Mouse (Mus musculus) liver, embryonic 15.5 days (tissue): ENCODE data around the gene Nolc1. TPM values are rescaled to one million over a fixed set of nuclear protein-coding genes. Genes with fewer than 3 reads are reported as not detected.

Experiments
- ATAC-seq: fragments of 200-750 bp; cut with Nextera tagmentation; 2 replicates; pipeline ENCODE4 v1.8.0; 2017; ENCODE audit warnings: moderate number of reproducible peaks, mild to moderate bottlenecking, moderate library complexity; ENCODE audit not compliant: insufficient read depth
- H3K27ac ChIP-seq: fragments of 300-500 bp; sonication (generic); replicated peaks from 2 replicates; pipeline ENCODE4 v1.5.1; 2015; ENCODE audit warnings: mild to moderate bottlenecking, inconsistent platforms
- H3K27me3 ChIP-seq: fragments of 300-500 bp; sonication (generic); 2 replicates; pipeline ENCODE4 v1.6.1; 2015; ENCODE audit warnings: mild to moderate bottlenecking, inconsistent platforms
- H3K36me3 ChIP-seq: fragments of 300-500 bp; sonication (generic); replicated peaks from 2 replicates; pipeline ENCODE4 v1.6.1; 2015; ENCODE audit warnings: moderate library complexity, mild to moderate bottlenecking, inconsistent platforms
- H3K4me1 ChIP-seq: fragments of 300-500 bp; sonication (generic); replicated peaks from 2 replicates; pipeline ENCODE4 v1.6.1; 2015; ENCODE audit warnings: inconsistent platforms
- H3K4me2 ChIP-seq: fragments of 300-500 bp; sonication (generic); 2 replicates; pipeline ENCODE4 v1.6.1; 2015; ENCODE audit warnings: moderate library complexity, mild to moderate bottlenecking, inconsistent platforms
- H3K4me3 ChIP-seq: fragments of 300-500 bp; sonication (generic); replicated peaks from 2 replicates; pipeline ENCODE4 v1.5.1; 2015; ENCODE audit warnings: mild to moderate bottlenecking, inconsistent platforms
- H3K9ac ChIP-seq: fragments of 300-500 bp; sonication (generic); 2 replicates; pipeline ENCODE4 v1.6.1; 2015; ENCODE audit warnings: moderate library complexity, mild to moderate bottlenecking, inconsistent platforms
- H3K9me3 ChIP-seq: fragments of 300-500 bp; sonication (generic); replicated peaks from 2 replicates; pipeline ENCODE4 v1.6.1; 2016; ENCODE audit warnings: inconsistent platforms
- WGBS: fragments of 180-500 bp; shearing (Covaris S2); methylation state at CpG from one replicate; pipeline ENCODE4 v1.1.7; 2015; ENCODE audit warnings: mixed read lengths; ENCODE audit not compliant: insufficient replicate concordance; 5-methylcytosine and 5-hydroxymethylcytosine counted together
- polyA plus RNA-seq: library from polyadenylated mRNA; unstranded; fragments of >200 nt; fragmentation: Nextera tagmentation; extraction: Ambion mirVana; gene quantifications from 2 replicates; pipeline ENCODE4 v1.2.1, GENCODE M21; 2015

Nolc1 gene
- polyA plus RNA-seq, 1 experiment from 2014 or later = 48.8 TPM

DNA sequence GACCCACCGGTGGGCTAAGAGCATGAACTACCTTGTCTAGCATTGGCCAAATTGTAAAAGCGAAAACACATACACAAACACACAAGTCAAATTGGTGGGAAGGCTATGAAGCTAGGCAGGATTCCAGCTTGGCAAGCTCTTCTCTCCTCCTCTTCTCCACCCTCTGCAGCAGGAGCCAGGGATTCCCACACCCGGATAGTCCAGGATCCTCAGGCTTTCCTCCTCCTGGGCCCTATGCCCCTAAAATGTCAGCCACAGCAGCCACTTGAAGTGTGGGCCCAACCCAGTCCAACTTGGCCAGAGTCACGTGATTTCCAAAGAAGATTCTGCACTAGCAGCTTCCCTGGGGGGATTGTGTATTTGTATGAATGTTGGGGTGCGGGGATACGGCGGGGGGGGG, 32.3 kb upstream of the Nolc1 start:
- H3K4me3 ChIP-seq = peak overlapping the region; percentile 89; the same call in 1 of the 2 replicates
- no peak for ATAC-seq
- peak overlapping the region; percentile 86; the same call in 1 of the 2 replicates for H3K9ac ChIP-seq

DNA sequence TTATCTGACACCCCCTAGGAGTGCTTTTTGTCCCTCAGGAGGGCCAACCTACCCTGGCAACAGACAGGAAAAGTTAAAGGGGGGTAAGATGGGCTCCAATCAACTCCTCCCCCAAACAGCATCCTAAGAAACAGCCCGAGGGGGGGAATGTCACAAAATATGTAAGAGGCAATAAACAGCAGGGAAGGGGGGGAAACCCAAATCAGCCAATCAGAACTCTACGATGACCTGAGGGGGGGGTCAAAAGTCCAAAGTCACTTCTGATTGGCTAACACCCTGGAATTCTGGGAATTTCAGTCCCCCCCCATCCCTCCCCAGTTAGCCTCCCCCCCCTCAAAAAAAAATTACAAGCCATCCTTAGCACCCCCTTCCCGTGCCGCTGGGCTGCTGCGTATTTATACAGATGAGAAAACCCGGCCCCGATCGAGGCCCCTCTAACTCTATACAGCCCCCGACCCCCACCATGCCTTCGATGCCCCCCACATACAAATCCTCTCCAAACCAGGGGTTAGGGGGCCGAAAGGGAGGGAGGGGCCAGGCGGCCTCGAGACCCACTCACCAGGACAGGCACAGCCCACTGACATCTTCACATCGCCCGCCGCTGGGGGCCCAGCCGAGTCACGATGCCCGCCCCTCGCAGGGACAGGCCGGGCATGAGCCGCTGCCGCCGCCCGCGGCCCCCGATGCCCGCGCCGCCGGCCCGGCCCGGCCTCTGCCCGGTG, 31.2 kb upstream of the Nolc1 start, which contains the start of gene Pprc1:
Pprc1 (plus strand) TSS at position 616 of the 722 bp plus-strand sequence.
- 1% methylated on average over 33 of the region's 34 CpGs for WGBS
- Histone ChIP-seq H3K9me3 (no peaks in the 10 kb centered on the region), H3K4me3 (peak within 1 kb of the TSS; percentile 89), H3K4me1 (peaks cover 73% of the 10 kb centered on the region), H3K9ac (peak within 1 kb of the TSS; percentile 86), H3K27me3 (peaks cover 31% of the 10 kb centered on the region), H3K27ac (peak within 1 kb of the TSS; percentile 93), H3K4me2 (peak within 1 kb of the TSS; percentile 99), H3K36me3 (no peaks in the 10 kb centered on the region)
- ATAC-seq = no peak

More for the DNA sequence above, 32.3 kb upstream of the Nolc1 start:
- Histone ChIP-seq H3K9me3 (no peaks in the 10 kb centered on the region), H3K36me3 (no peaks in the 10 kb centered on the region), H3K4me1 (peaks cover 77% of the 10 kb centered on the region), H3K4me2 (peak overlapping the region; percentile 99), H3K27ac (peak overlapping the region; percentile 93; the same call in 1 of the 2 replicates), H3K27me3 (peaks cover 31% of the 10 kb centered on the region)
- 46% methylated on average over 7 of the region's 7 CpGs for WGBS

DNA sequence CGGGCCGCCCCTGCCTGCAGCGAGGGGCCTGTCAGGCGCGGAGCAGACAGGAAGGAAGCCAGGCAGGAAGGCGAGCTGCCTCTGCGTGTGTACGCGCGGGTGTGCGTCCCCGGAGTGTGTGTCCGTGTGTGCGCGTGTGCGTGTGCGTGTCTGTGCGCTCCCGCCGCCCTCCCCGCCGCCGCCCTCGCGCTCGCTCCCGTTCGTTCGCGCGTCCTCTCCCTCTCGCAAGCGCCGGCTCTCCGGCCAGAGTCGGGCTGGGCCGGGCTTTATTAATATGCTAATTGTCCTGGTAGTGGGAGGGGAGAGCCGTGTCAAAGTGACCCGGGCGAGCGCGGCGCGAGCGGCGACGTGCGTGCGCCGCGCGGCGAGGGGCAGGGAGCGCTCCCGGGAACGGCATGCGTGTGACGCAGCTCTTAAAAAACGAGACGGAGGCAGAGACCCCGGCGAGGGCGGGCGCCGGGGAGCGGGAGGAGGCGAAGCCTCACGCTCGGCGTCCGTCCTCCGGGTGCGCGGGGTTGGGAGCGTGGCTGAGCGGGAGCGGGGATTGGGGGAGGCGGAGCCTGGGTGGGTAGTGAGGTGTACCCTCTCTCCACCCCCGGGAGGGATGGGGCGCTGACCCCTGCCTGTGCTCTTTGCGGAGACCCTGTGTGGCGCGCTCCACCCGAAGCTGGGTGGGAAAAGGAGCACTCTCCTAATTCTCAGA, 30.5 kb upstream of the Nolc1 start, which contains the start of gene Ldb1:
Ldb1 (minus strand) TSS at position 222 of the 703 bp plus-strand sequence.
- Histone ChIP-seq H3K4me1 (peaks cover 67% of the 10 kb centered on the region), H3K9me3 (no peaks in the 10 kb centered on the region), H3K9ac (peak within 1 kb of the TSS; percentile 86), H3K27ac (peak within 1 kb of the TSS; percentile 93), H3K36me3 (no peaks in the 10 kb centered on the region), H3K4me3 (peak within 1 kb of the TSS; percentile 89), H3K4me2 (peak within 1 kb of the TSS; percentile 99), H3K27me3 (peaks cover 31% of the 10 kb centered on the region)
- under 1% methylated on average over 78 of the region's 84 CpGs for WGBS
- ATAC-seq = peak; percentile 70

DNA sequence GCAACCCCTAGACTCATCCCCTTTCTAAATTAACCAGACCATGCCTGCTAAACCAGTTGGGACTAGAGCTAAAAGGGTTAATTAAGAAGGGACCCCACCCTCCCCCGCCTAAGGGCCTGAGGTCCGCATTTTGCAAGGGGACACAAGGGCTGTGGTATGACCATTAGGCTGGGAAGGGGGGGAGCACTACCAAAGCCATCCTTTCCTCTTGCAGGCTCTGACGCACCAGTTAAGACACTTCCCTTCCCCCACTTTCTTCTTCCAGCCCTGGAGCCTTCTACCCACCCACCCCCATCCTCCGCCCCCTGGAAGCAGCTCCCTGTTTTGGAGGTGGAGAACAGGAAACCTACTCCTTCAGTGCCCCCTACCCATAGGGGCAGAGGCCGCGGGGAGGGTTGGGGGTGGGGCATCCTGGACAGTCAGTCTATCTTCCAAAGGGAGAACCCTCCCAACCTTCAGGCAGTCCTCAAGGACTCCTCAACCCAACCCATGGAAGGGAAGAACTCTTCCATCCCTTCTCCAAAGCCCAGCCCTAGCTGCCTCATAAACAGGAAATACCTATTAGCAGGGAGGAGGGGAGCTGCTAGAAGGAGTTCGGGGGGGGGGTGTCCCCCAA, 29.9 kb upstream of the Nolc1 start:
- peak overlapping the region; percentile 86 for H3K9ac ChIP-seq
- peak overlapping the region; percentile 87 for H3K27ac ChIP-seq
- H3K36me3 ChIP-seq = no peaks in the 10 kb centered on the region
- peaks cover 31% of the 10 kb centered on the region for H3K27me3 ChIP-seq
- peak overlapping the region; percentile 89 for H3K4me3 ChIP-seq
- H3K4me2 ChIP-seq = peak overlapping the region; percentile 99
- peak; percentile 17; the same call in 1 of the 2 replicates for ATAC-seq
- 4% methylated on average over 7 of the region's 7 CpGs for WGBS
- no peaks in the 10 kb centered on the region for H3K9me3 ChIP-seq
- peaks cover 60% of the 10 kb centered on the region for H3K4me1 ChIP-seq

- peak overlapping the region; percentile 99; the same call in 1 of the 2 replicates for H3K4me2 ChIP-seq
- 7% methylated on average over 10 of the region's 10 CpGs for WGBS
- no peak for ATAC-seq
- H3K27me3 ChIP-seq = peaks cover 31% of the 10 kb centered on the region
- H3K27ac ChIP-seq = peak overlapping the region; percentile 35; the same call in 1 of the 2 replicates
- no peak overlapping the region for H3K4me3 ChIP-seq
- H3K9me3 ChIP-seq = no peaks in the 10 kb centered on the region
- peaks cover 52% of the 10 kb centered on the region for H3K4me1 ChIP-seq
- no peak overlapping the region for H3K9ac ChIP-seq
- H3K36me3 ChIP-seq = no peaks in the 10 kb centered on the region
These were observed 29.0 kb upstream of the Nolc1 start for GRCm38 (mm10) chr19:46046621-46047025.

GRCm38 (mm10) chr19:46047426-46047825, 28.2 kb upstream of the Nolc1 start:
- peaks cover 44% of the 10 kb centered on the region for H3K4me1 ChIP-seq
- H3K27ac ChIP-seq = no peak overlapping the region
- no peak overlapping the region for H3K4me3 ChIP-seq
- H3K4me2 ChIP-seq = no peak overlapping the region
- H3K9me3 ChIP-seq = no peaks in the 10 kb centered on the region
- no peaks in the 10 kb centered on the region for H3K36me3 ChIP-seq
- peaks cover 31% of the 10 kb centered on the region for H3K27me3 ChIP-seq
- H3K9ac ChIP-seq = no peak overlapping the region
- 75% methylated on average over 2 of the region's 2 CpGs for WGBS
- no peak for ATAC-seq

GRCm38 (mm10) chr19:46049129-46049528, 26.5 kb upstream of the Nolc1 start:
- Histone ChIP-seq H3K27ac (no peak overlapping the region), H3K4me3 (no peak overlapping the region), H3K36me3 (no peaks in the 10 kb centered on the region), H3K4me1 (peaks cover 34% of the 10 kb centered on the region), H3K9me3 (no peaks in the 10 kb centered on the region), H3K27me3 (peaks cover 31% of the 10 kb centered on the region), H3K4me2 (no peak overlapping the region), H3K9ac (no peak overlapping the region)
- 71% methylated on average over 4 of the region's 4 CpGs for WGBS
- no peak for ATAC-seq

GRCm38 (mm10) chr19:46050462-46050861, 25.2 kb upstream of the Nolc1 start:
- H3K27ac ChIP-seq = no peak overlapping the region
- H3K9me3 ChIP-seq = no peaks in the 10 kb centered on the region
- H3K9ac ChIP-seq = no peak overlapping the region
- peaks cover 24% of the 10 kb centered on the region for H3K4me1 ChIP-seq
- 44% methylated on average over 2 of the region's 2 CpGs for whole genome bisulfite sequencing
- peaks cover 23% of the 10 kb centered on the region for H3K27me3 ChIP-seq
- H3K4me3 ChIP-seq = no peak overlapping the region
- no peak overlapping the region for H3K4me2 ChIP-seq
- H3K36me3 ChIP-seq = no peaks in the 10 kb centered on the region
- ATAC-seq = no peak

GRCm38 (mm10) chr19:46055752-46056387, 19.8 kb upstream of the Nolc1 start:
- H3K4me2 ChIP-seq = peak overlapping the region; percentile 98
- H3K9ac ChIP-seq = peak overlapping the region; percentile 82
- H3K4me1 ChIP-seq = peaks cover 51% of the 10 kb centered on the region
- H3K27me3 ChIP-seq = no peaks in the 10 kb centered on the region
- peak overlapping the region; percentile 39 for H3K27ac ChIP-seq
- no peaks in the 10 kb centered on the region for H3K36me3 ChIP-seq
- WGBS = 4% methylated on average over 11 of the region's 11 CpGs
- no peaks in the 10 kb centered on the region for H3K9me3 ChIP-seq
- ATAC-seq = peak; percentile 75
- peak overlapping the region; percentile 90 for H3K4me3 ChIP-seq

GRCm38 (mm10) chr19:46056388-46056946, 19.2 kb upstream of the Nolc1 start:
- Histone ChIP-seq H3K27me3 (no peaks in the 10 kb centered on the region), H3K27ac (peak overlapping the region; percentile 90), H3K9ac (peak overlapping the region; percentile 82), H3K36me3 (peaks cover 2% of the 10 kb centered on the region), H3K9me3 (no peaks in the 10 kb centered on the region), H3K4me2 (peak overlapping the region; percentile 98), H3K4me1 (peaks cover 57% of the 10 kb centered on the region), H3K4me3 (peak overlapping the region; percentile 90)
- under 1% methylated on average over 52 of the region's 52 CpGs for WGBS
- ATAC-seq = peak; percentile 92
